Mouse (Mus musculus) thymus, adult 2 months (tissue): ENCODE results near the gene Itga2b. TPM values are rescaled to one million over a fixed set of nuclear protein-coding genes. Genes with fewer than 3 reads are reported as not detected.

ENCODE experiments used
- DNase-seq: peaks from one replicate; pipeline ENCODE4 v3.0.0; 2021
- H3K27ac ChIP-seq: fragments of 200-500 bp; 2 replicates; pipeline ENCODE4 v1.5.1; 2012; ENCODE audit warnings: low read length, control low read depth; ENCODE audit not compliant: control insufficient read depth, insufficient read depth
- H3K27me3 ChIP-seq: fragments of 200-500 bp; 2 replicates; pipeline ENCODE4 v1.6.1; 2012; ENCODE audit warnings: mild to moderate bottlenecking, low read length, moderate library complexity, mixed read lengths; ENCODE audit not compliant: control insufficient read depth, insufficient read depth
- H3K36me3 ChIP-seq: fragments of 200-500 bp; 2 replicates; pipeline ENCODE4 v1.6.1; 2012; ENCODE audit warnings: mild to moderate bottlenecking, low read length, moderate library complexity; ENCODE audit not compliant: control insufficient read depth, insufficient read depth
- H3K4me1 ChIP-seq: fragments of 200-500 bp; replicated peaks from 2 replicates; pipeline ENCODE4 v1.6.1; 2012; ENCODE audit warnings: low read length; ENCODE audit not compliant: control insufficient read depth, insufficient read depth
- H3K4me3 ChIP-seq: fragments of 200-500 bp; 2 replicates; pipeline ENCODE4 v1.5.1; 2012; ENCODE audit warnings: mild to moderate bottlenecking, low read length, control low read depth, moderate library complexity; ENCODE audit not compliant: control insufficient read depth, insufficient read depth
- CTCF ChIP-seq: fragments of 200-500 bp; IDR thresholded peaks from 2 replicates; pipeline ENCODE4 v1.5.1; 2012; ENCODE audit warnings: mild to moderate bottlenecking, control low read depth, low read length, moderate library complexity, borderline replicate concordance; ENCODE audit not compliant: control insufficient read depth, poor library complexity, insufficient read depth; ENCODE audit errors: extremely low read depth
- POLR2A ChIP-seq: fragments of 200-500 bp; IDR thresholded peaks from 2 replicates; pipeline ENCODE4 v1.6.1; 2012; ENCODE audit warnings: mild to moderate bottlenecking, low read length, control low read depth, moderate library complexity; ENCODE audit not compliant: control insufficient read depth, poor library complexity, insufficient read depth; ENCODE audit errors: extremely low read depth
- WGBS: fragments of 180-500 bp; shearing (Covaris S2); methylation state at CpG from one replicate; pipeline ENCODE4 v1.1.7; 2018; 5-methylcytosine and 5-hydroxymethylcytosine counted together
- polyA plus RNA-seq: library from polyadenylated mRNA; depleted of rRNA; stranded (reverse); fragments of >200 nt; gene quantifications from 2 replicates; pipeline ENCODE4 v1.2.3, GENCODE M21; 2012

Gene Itga2b
- polyA plus RNA-seq, 1 experiment: 4.0 TPM

DNA sequence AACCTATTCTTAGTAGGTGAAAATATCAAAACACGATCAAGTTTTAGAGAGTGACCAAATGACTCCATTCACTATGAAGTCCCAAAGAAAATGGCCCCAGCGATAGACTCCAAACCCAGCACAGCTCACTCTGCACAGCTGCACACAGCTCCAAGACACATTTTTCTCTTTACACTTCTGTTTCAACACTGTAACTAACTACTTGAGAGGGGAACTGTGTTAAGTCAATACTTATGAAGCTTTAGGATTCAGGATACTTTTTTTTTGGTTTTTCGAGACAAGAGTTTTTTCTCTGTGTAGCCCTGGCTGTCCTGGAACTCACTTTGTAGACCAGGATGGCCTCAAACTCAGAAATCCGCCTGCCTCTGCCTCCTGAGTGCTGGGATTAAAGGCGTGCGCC lies 25.2 kb upstream of the Itga2b start:
- DNase-seq: no peak
- Histone ChIP-seq H3K4me3 (no peak overlapping the region), H3K4me1 (no peaks in the 10 kb centered on the region), H3K36me3 (peaks cover 31% of the 10 kb centered on the region), H3K27ac (no peak overlapping the region), H3K27me3 (no peaks in the 10 kb centered on the region)
- TF ChIP-seq CTCF (no peak), POLR2A (no peak)
- WGBS: 98% methylated on average over 6 of the region's 6 CpGs

DNA sequence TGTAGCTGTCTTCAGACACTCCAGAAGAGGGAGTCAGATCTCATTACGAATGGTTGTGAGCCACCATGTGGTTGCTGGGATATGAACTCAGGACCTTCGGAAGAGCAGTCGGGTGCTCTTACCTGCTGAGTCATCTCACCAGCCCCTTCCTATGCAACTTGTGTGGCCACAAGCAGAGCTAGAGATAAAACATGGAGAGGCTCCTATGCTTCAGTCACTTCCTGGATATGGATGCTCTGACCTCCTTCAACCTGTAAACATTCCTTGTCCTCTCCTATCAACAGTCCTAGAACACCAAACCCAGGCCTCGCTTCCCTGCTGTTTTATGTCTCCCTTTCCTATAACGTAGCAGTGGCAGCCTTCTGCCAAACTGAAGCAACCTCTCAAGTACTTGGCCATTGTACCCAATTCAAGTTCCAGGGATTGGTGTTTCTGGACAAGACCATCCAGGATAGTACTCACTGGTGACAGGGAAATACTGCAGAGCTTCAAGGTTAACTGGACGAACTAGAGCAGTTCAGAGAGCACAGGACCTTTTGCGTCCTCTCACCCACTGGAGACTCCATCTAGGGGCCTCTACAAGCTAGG lies 24.2 kb upstream of the Itga2b start:
- 91% methylated on average over 7 of the region's 7 CpGs for WGBS
- Histone ChIP-seq H3K4me3 (no peak overlapping the region), H3K4me1 (no peaks in the 10 kb centered on the region), H3K36me3 (peaks cover 21% of the 10 kb centered on the region), H3K27ac (no peak overlapping the region), H3K27me3 (no peaks in the 10 kb centered on the region)
- no peak for DNase-seq
- no peak for TF ChIP-seq CTCF
- no peak for TF ChIP-seq POLR2A

DNA sequence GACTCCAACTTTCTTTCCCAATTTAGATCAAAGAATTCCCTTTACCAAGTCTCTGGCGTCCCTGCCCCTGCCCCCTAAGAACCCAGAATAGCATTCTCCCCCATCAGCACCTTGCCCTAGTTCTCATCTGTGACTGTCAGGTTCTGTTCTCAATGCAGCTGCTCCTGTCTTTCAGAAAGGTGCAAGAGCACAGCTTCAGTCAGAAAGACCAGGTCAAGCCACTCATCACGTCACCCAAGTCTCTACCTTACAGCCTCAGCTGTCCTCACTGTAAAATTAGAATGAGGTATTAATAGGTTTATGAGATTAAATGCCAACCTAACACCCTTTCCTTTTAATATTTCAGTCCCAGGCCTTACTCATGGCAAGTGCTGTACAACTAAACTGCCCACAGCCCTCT lies 23.3 kb upstream of the Itga2b start:
- H3K4me3 ChIP-seq: no peak overlapping the region
- WGBS: 98% methylated on average over 2 of the region's 2 CpGs
- H3K4me1 ChIP-seq: no peaks in the 10 kb centered on the region
- TF ChIP-seq CTCF (no peak), POLR2A (no peak)
- H3K27me3 ChIP-seq: no peaks in the 10 kb centered on the region
- no peak overlapping the region for H3K27ac ChIP-seq
- peaks cover 13% of the 10 kb centered on the region for H3K36me3 ChIP-seq
- no peak for DNase-seq

DNA sequence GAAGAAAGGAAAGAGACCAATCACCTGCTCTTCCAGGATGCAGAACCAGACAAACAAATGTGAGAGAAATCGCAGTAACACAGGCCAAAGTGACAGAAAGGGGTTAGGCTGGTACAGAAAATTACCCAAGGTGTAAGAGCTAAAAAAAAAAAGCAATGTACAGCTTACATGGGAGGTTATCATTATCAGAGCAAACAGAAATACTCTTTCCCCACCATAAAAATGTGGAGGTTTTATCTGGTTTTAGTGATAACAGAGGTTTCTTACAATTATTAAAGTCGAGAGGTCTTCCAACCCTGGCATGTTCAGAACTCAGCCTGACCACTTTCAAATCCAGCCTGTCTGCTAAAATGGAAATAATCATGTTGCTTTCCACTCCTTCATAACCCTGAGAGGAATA lies 18.0 kb upstream of the Itga2b start:
- H3K36me3 ChIP-seq: peaks cover 23% of the 10 kb centered on the region
- H3K4me1 ChIP-seq: no peaks in the 10 kb centered on the region

DNA sequence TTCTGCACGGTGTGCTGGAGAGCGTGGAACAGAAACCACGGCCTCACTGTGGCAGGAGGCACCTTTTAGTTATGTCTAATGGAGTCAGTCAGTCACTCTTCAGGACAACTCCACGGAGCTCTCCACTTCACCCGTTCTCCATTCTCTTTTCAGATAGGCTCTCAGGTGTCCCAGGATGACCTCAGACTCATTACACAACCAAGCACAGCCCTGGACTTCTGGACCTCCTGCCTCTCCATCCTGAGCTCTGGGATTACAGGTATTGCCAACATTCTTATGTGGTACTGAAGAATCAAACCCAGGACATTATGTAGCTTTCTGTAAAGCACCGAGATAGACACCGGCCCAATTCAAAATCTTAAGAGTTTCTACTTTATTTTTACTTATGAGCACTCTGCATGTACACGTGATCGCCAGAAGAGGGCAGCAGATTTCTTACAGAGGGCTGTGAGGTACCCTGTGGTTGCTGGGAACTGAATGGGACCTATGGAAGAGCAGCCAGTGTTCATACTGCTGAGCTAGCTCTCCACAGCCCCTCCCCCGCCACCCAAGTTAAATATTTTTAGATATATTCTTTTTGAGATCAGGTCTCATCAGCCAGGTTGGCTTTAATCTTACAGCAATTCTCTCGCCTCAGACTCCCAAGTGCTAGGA lies 16.9 kb upstream of the Itga2b start:
- Histone ChIP-seq H3K36me3 (peaks cover 28% of the 10 kb centered on the region), H3K27me3 (no peaks in the 10 kb centered on the region), H3K27ac (no peak overlapping the region), H3K4me1 (no peaks in the 10 kb centered on the region), H3K4me3 (no peak overlapping the region)
- 75% methylated on average over 11 of the region's 11 CpGs for WGBS
- TF ChIP-seq POLR2A (no peak), CTCF (no peak)
- peak; percentile 35 for DNase-seq

More for the DNA sequence above, 18.0 kb upstream of the Itga2b start:
- H3K27ac ChIP-seq: no peak overlapping the region
- H3K4me3 ChIP-seq: no peak overlapping the region
- no peaks in the 10 kb centered on the region for H3K27me3 ChIP-seq
- WGBS: 96% methylated on average over 2 of the region's 2 CpGs
- DNase-seq: no peak
- TF ChIP-seq POLR2A (no peak), CTCF (no peak)

DNA sequence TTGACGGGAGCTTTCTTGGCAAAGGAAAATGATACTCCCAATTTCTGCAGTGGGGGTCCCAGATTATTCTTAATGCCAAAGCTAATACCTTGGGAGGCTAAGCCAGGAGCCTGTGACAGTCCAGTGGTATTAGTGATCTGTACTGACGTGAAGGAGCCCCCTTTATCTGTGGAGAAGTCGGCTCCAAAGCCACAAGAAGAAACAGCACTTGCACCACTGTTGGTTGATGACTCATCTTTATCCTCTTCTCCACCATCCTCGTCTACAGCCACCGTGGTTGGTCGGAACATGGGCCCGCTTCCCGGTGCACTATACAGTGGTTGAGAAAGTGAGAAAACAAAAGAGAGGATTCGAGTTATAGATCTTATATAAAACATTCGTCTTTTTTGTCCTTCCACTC lies 11.9 kb upstream of the Itga2b start:
- H3K36me3 ChIP-seq: peaks cover 66% of the 10 kb centered on the region
- no peak overlapping the region for H3K27ac ChIP-seq
- H3K4me1 ChIP-seq: no peaks in the 10 kb centered on the region
- no peak overlapping the region for H3K4me3 ChIP-seq
- TF ChIP-seq POLR2A (no peak), CTCF (no peak)
- no peaks in the 10 kb centered on the region for H3K27me3 ChIP-seq
- 95% methylated on average over 10 of the region's 10 CpGs for WGBS
- DNase-seq: no peak

DNA sequence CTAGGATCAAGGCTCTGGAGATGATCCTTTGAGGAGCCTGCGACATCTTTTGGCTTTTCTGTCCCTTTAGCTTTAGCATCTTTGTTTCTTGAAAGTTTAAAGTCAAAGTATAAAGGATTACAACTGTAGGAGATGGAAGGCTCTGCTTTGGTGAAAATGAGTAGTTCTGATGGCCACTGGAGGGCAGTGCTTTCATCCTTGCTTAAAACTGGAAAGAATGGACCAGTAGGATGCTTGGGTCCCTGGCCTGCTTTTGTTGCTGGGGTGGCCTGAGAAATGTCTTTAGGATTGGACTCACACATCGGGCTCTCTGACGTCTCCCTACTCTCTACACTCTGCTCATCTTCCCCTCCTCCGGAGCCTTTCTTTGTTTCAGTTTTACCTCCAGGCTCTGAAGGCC lies 11.0 kb upstream of the Itga2b start:
- Histone ChIP-seq H3K4me1 (no peaks in the 10 kb centered on the region), H3K27ac (no peak overlapping the region), H3K4me3 (no peak overlapping the region), H3K36me3 (peaks cover 57% of the 10 kb centered on the region), H3K27me3 (no peaks in the 10 kb centered on the region)
- TF ChIP-seq POLR2A: no peak
- no peak for DNase-seq
- 99% methylated on average over 4 of the region's 4 CpGs for WGBS
